Mouse (Mus musculus): ENCODE measurements around the gene Eps8.

GRCm38 (mm10) chr6:137545341-137545740 lies 109.3 kb downstream of the Eps8 start:
- no peak for TF ChIP-seq TAL1 (IDR thresholded peaks at IDR 0.05; ENCODE audit: low read length)
- TF ChIP-seq GATA1 (IDR thresholded peaks at IDR 0.05; ENCODE audit: low read length) = no peak
